Mouse (Mus musculus) spleen, postnatal 4 days (tissue): ENCODE data around the gene Usp39.

ENCODE experiments used
- DNase-seq, 2 experiments: peaks; one replicate each; pipeline ENCODE4 v3.0.0; 2022; ENCODE audit warnings: low spot score in 2 of 2

The Usp39 gene

DNA sequence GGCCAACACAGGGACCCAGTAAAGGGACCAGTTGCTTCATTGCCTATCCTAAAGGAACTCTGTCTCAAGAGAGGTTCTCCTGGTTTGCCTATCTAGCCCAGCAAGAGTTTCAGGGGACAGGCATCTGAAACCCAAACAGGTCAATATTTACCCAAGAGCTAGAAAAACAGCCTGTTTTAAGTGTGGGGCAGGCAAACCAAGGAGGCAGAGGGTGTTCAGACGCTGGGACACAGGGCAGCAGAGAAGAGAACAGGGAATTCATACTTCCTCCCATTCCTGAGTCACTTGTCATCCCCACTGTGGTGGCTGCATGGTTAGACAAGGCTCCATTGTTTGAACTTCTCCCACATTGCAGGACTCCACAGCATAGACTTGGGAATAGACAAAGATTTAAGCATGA is 26.6 kb upstream of the Usp39 start:
- DNase-seq = no peak

DNA sequence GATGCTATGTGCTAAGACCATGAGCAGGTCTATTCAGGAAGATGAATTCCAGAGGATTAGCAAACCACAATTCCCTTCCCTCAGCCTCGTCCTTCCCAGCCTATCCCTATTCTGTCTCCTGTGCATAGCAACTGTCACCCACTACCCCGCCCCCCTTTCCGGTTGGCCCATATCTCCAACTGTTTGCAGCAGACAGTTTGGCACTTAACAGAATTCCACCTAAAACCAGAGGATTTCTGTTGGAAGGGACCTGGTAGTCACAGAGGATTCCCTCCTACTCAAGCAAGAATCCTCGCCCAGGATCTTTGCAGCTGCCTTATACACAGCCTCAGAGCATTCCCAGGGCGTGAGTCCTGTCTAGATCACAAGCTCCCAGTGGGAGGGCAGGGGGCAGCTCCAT is 26.2 kb upstream of the Usp39 start:
- DNase-seq = no peak

DNA sequence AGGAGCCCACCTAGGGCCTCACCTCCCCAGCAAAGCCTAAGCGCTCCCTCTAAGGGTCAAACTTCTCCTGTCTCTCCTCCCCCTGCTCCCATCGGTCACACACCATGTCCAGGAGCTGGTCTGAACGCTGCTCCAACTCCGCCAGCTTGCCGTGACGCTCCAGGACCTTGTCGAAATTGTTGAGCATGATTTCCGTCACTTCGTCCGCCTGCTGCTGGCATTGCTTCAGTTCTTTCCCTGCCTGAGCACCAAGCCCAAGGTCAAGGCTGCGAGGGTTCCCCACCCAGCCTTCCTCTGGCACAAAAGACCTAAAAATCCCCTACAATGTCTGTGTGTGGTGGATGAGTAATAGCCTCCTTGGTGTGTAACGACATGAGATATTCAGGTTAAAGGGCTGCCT is 25.1 kb upstream of the Usp39 start:
- DNase-seq = no peak

DNA sequence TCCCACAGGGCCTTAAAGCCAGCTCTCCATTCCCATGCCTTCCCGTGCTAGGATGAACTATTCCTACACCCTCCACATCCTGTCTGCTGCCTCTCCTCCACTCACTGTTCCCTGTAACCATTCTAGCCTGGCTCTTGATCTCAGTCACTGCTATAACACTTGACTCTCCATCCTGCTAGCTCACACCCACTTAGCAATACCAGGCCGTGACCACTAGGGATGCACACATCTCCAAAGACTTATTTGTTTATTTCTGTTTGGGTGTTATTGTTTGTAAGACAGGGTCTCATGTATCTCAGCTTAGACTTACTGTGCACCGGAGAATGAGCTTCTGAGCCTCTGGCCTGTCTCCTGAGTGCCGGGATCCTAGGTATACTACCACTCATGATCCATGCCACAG is 24.6 kb upstream of the Usp39 start:
- no peak for DNase-seq

DNA sequence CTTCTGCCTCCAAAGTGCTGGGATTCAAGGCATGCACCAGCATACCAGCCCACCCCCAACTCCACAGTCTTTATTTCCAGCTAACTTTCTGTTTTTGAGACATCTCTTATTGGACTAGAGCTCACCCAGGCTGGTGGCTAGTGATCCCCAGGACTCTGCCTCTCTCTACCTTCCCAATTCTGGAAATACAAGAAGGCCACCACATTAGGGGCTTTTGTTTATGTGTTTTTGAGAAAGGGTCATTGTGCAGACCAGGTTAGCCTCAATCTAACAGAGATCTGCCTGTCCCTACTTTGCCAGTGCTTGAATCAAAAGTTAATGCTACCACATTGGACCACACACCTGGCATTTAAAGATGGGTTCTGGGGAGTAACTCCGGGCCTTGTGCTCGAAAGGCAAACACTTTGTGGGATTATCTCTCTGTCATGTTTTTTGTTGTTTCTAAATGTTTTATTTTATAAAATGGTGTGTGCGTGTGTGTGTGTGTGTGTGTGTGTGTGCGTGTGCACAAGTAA is 22.5 kb upstream of the Usp39 start:
- no peak for DNase-seq

DNA sequence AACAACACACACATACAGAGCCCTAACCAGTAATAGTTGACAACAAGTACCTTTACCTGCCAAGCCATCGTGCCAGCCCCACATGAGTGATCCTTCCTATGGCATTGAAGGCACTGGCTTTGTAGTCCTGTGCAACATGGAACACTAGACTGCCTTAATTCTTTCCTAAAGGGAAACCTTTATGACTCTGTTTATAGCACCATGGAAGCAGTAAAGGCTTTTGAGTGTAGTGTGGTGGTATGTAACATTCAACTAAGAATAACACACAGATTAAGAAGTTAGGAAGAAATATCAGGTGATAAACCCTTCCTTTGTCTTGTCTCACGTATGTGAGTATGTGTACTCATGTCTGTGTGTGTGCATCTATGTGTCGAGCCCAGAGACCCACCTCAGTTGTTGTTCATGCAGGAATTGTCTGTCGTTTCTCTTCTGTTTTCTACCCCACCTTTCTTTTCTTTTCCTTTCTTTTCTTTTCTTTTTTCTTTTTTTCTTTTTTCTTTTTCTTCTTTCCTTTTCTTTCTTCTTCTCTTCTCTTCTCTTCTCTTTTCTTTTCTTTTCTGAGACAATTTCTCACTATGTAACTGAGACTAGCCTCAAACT is 22.0 kb upstream of the Usp39 start, which contains the start of gene Rnf181:
Rnf181 (minus strand) TSS at position 113 of the 600 bp plus-strand sequence.
- DNase-seq = no peak

DNA sequence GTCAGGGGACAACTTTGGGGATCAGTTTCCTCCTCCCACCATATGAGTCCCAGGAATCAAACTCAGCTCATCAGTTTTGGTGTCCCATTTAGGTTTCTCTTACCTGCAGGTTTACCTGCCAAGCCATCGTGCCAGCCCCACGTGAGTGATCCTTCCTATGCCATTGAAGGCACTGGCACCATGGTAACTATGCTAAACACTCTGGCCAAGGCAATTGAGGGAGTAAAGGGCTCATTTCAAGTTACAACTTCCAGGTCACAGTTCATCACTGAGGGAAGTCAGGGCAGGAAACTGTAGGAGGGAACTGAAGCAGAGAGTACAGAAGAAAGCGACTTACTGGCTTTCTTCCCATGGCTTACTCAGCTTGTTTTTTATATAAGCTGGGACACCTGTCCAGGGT is 21.3 kb upstream of the Usp39 start:
- DNase-seq = no peak

DNA sequence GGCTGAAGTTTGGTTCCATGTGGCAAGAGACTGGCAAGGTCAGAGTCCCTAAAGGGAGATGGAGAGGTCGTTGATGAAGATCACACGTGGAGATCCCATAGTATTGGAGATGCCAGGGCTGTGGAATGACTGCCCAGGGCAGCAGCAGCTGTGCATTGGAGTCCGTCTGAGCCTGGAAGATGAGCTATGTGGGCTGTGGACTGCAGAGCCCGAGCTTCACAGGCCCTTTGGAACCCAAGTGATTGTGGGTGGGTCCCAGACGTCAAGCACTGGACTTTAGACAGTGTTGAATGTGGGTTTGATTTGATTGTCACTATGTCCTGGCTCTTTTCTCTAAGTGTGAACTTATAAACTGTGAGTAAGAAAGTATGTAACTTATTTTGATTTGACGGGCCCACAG is 20.0 kb upstream of the Usp39 start:
- no peak for DNase-seq

DNA sequence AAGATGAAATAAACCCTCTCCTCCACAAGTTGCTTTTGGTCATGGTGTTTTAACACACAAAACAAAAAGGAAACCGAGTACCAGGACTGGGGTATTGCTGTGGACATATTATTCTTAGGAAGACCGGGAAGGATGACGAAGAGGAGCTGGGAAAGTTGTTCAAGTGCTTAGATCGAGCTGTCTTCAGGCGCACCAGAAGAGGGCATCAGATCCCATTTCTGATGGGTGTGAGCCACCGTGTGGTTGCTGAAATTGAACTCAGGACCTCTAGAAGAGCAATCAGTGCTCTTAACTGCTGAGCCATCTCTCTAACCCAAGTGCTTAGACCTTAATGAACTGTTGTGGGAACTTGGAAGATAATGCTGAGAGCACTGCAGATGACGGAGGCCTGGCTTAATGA is 19.0 kb upstream of the Usp39 start:
- no peak for DNase-seq

DNA sequence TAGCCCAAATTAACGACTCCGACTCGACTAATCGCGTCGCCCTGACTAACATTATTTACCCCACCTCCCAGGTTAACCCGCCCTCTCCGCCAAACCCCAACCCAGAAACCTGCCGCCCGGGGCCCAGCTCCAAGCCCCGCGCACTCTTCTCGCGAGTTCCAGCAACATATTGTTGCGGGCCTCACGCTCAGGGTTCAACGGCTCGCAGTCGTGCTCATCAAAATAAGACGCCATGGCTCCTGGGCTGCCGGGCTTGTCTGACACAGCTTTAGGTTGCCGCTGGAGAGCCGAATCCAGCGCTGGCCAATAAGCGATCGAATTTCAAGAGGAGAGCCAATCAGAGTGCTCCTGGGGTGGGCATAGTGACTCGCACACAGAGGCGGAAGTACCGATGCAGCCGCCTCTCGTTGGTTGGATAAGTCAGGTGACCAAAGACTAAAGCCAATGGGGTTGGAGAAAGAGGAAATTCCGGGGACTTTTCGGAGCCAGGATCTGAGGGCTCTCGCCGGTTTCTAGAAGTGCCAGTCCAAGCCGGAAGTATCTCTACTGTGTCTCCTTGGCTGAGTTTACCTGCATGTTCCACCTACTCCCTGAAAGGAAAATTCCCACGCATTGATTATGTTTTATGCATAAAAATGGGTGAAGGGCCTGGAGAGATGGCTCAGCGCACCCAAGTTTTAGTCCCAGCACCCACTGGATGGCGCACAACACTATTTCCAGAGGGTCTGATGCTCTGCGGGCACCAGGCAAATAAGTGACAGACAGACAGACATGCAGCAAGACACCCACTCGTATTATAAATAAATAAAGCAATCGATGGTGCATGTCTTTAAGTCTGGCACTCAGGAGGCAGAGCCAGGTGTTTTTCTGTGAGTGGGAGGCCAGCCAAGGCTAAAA is 17.4 kb upstream of the Usp39 start:
- peak; percentile 94 to 95 for DNase-seq

DNA sequence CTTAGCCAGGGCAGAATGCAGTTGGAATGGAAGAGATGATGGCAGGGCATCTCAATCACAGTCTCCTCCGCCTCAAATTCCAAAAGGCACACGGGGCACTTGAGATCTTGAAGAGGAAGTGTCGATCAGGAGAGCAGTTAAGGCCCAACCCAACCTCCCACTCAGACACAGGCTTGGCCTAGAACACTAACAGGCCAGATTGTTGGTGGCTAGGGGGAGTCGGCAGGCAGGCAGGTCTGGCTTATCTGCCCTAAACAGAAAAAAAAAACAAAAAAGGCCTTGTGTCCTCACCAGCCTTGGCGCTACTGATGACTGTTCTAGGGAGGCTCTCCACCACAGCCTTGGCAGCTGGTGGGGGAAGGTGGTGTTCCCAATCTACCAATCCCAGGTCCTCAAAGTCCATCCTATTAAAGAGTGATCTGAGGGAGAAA is 16.2 kb upstream of the Usp39 start:
- no peak for DNase-seq

DNA sequence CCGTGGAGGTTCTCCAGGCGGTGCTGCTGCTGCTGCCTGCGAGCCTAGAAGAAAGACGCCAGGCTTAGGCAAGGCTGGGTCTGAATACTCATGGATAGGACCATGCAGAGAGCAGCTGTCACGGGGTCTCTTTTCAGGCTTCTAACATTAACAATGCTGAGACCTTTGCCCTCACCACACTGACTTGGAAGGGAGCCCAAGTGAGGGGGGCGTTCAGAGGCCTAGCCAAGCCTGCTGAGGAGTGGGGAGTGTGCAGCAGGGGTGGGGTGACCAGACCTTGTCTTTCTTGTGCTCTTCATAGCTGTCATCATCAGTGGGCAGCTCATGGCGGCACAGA is 15.6 kb upstream of the Usp39 start:
- no peak for DNase-seq

DNA sequence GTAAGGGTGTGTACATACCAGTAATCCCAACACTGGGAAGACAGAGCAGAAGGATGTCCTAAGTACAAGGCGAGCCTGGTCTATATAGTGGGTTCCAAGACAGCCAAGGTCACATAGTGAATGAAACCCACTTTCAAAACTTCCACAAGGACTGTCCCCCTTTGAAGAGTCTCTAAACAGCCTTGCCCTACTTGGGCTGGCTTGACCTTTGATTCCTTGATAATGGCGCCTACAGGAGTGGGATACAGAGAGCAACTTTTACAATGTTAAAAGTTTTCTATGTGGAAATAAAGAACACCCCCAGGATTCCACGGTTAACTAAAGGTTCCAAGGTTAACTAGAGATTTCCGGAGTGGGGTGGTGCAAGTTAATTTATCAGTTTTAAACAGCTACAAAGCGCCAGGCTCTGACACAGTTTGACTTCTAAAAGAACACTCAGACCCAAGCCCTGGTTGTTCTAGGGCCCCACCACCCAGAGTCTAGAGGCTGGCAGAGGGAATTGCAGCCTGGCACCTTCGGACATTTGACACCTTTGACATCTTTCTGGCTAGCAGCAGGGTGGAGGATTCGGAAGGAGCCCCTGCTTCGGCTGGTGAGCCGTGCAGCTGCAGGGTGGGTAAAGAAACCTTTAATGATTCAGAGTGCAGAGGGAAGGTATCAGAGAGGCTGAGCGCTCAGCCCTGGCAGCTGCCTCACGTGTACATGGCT is 15.1 kb upstream of the Usp39 start:
- DNase-seq = no peak

DNA sequence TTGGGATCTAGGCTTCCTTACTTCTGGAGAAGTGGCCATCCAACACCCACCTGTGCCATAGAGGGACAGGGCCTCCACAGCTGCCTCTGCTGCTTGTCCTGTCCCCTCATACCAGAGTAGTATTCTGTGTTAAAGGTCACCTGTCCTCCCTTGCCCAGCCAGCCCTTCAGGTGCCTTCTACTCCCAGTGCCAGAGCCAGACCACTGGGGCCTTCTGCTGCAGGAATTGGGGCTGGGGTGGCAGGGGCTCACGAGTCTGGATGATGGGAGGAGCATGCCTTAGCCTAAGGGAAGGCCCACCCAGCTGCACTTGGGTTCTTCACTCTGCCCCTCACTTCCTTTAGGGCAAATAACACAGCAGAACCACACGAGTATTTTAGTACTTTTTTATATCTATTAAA is 14.4 kb upstream of the Usp39 start:
- DNase-seq = no peak

DNA sequence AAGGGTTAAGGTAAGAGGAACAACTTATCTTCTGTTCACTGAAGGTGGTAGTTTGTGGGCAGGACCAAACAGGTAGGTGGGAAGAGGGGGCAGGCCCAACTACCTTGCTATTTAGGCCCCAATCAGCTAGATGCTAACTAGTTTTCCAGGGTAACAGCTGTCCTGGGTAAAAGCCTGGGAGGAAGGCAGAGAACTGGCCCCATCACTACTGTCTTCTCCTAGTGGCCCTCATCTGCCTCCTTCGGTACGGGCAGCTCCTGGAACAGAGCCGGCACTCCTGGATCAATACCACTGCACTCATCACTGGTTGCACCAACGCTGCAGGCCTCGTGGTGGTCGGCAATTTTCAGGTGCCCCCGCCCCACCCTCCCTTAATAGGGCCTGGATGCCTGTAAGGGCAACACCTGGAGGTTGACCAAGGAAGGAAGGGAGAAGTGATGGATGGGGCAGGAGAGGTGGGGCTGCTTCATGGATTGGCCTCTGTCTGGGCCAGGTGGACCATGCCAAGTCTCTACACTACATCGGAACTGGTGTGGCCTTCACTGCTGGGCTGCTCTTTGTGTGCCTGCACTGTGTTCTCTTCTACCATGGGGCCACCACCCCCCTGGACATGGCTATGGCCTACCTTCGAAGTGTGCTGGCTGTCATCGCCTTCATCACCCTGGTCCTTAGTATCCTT is 13.2 kb upstream of the Usp39 start:
- DNase-seq = no peak

DNA sequence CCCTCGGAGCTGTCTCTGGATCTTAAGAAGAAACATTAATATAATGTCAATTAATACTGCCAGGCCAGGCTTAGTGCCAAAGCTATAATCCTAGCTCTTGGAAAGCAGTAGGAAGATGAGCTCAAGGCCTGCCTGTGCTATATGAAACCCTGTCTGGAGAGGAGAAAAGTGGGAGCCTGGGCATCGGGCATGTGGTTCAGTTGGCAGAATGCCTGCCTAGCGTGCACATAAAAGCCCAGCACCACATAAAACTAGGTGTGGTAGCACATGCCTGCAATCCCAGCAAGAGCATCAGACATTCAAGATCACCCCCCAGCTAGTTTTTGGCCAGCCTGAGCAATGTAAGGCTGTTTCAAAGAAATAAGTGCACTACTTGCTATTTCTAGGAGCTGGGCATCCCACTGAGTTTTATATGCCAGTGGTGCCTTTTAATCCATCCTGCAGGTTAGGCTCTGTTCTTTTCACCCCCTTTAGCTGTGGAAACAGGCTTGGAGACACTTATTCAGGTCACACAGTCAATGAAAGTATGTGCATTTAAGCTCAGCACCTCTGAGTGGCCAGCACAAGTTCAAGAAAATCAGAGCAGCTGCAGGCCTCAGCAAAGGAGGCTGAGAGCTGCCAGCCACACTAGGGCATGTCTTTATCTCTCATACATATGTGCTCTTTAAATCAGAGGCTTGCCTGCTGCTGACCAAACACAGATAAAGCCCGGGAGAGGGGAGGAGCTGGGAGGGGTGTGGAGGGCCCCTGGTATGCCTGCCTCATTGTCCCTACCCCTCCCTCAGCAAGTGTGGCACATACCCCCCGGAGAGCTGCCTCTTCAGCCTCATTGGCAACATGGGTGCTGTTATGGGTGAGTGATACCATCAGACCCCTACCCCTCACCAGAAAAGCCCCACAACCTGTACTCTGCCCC is 12.4 kb upstream of the Usp39 start:
- DNase-seq = peak in 1 of 2 experiments; percentile 39

DNA sequence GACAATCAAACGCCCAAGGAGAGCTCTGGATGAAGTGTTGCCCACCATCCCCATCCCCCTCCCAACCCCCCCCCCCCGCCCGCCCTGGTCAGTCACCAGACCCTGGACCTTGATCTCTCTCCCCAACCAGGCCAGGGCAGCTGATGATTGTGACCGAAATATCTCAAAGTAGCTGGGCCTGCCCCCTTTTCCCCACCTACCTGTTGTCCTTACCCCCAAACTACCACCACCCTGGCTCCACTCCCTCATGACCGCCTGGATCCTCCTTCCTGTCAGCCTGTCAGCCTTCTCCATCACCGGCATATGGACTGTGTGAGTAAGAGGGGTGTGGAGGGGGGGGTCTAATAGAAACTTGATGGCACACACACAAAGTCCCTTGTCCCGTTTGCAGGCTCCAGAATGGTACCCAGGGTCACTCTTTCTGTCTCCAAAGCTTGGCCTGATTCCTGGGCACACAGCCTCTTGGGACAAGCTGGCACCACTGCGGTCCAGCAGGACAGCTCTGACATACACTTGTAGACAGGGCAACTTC is 11.1 kb upstream of the Usp39 start:
- no peak for DNase-seq

DNA sequence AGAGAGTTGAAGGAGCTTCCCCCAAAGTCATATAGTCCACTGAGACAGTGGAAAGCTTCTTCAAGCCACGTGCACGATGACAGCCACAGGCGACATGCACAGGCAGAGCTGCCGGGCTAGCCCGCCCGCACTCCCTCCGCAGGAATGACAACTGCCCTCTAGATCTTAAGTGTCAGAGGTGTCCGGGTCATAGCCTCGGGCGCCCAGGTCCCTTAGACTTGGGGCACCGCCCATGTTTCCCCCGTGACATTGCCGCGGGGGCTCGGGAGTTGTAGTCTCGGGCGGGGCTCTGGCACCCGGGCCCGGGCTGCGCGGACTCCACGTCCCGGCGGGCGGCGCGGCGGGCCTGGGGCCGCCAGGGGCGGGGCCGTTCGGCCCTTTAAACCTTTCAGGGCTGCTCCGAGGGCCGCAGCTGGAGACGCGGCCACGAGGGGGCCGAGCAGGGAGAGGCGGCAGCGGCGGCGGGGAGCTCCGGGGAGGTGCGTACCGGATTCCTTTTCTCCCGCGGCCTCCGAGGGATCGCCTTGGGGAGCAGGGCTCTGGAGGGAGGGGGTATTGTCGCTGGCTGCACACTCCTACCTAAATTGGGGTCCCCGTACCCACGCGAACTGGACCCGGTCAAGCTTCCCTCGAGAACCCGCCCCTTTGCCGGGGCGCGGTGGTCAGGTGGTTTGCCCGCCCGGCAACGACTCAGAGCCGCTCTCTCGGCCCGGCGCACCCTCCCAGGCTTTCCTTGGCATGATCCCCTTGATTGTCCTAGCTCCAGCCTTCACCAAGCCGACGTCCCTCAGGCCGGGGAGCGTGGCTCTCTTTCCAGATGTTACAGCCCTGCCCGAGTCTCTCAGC is 10.3 kb upstream of the Usp39 start, which contains the start of gene Tmem150a:
Tmem150a (plus strand) TSS at position 382 of the 846 bp plus-strand sequence.
- DNase-seq = peak; percentile 70 to 82

DNA sequence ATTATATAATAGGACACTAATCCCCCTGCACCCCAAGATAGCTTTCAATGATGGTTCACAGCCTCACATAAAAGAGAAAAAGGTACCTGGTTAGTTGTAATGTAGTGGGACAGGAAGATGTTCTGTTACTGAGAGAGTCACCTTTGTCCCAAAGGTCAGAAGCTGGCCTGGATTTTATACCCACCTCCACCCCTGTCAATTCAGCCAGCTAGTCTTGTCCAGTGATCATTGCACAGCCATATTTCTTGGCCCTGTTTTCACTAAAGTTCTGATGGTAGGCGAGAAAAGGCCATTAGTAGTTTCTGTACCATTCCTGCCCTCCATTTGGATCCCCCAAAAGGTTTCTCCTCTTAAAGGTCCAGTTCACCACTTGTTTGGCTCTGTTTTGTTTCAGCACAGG is 9.0 kb upstream of the Usp39 start:
- DNase-seq = no peak
